Mouse (Mus musculus): ENCODE results near the gene 4931409K22Rik.

DNA sequence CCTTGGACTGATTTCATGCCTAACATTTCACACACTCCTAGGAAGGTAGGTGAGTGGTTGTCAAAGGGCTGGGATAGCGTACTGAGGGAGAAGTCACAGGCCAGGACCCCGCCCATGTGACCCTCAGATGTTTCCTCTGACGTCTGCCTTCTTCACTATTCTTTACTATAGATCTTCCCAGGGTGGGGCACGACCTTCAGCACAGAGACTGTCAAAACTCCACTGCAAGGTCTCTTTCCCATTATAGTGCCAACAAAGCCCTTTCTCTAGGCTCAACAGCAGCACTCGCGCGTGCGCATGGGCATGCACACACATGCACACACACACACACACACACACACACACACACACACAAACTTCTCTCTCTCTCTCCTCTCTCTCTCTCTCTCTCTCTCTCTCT, 32.8 kb downstream of the 4931409K22Rik start:
- no peak for TF ChIP-seq MYOD1 (IDR thresholded peaks at IDR 0.05; ENCODE audit: control insufficient read depth in 1 of 3, insufficient read length in 2 of 3, low read depth in 2 of 3)
- TF ChIP-seq POLR2A (IDR thresholded peaks at IDR 0.05; ENCODE audit: insufficient read length, low read depth): no peak
- no peak for TF ChIP-seq MYOG (IDR thresholded peaks at IDR 0.05; ENCODE audit: control insufficient read depth in 1 of 3, insufficient read depth in 1 of 3, insufficient read length in 2 of 3, low read depth in 2 of 3)
- no peak for TF ChIP-seq USF1 (IDR thresholded peaks at IDR 0.05; ENCODE audit: low read depth)
- no peak for TF ChIP-seq POLR2AphosphoS2 (IDR thresholded peaks at IDR 0.05; ENCODE audit: insufficient read length, low read depth)
- TF ChIP-seq MAX (IDR thresholded peaks at IDR 0.05; ENCODE audit: low read depth): no peak
